Mouse (Mus musculus): ENCODE data around the gene Rreb1.

The Rreb1 gene

DNA sequence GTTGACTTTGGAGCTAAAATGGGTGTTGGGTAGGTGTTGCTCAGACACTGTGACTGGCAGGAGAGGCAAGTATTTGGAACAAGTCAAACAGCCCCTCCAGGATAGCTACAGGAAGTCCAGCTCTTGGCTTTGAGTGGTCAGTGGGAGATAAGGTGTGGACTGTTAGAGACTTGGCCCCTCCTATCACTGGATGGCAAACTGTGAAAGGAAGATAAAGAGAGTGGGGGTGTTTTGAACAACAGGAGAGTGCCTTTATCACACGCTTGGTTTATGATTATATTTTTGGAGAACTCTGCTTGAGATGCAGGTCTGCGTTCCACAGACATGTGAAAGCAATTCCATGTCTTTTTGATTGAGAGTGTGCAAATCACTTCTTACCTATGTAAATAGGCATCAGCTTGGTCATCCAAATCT is 100.7 kb downstream of the Rreb1 start:
- no peak for DNase-seq

DNA sequence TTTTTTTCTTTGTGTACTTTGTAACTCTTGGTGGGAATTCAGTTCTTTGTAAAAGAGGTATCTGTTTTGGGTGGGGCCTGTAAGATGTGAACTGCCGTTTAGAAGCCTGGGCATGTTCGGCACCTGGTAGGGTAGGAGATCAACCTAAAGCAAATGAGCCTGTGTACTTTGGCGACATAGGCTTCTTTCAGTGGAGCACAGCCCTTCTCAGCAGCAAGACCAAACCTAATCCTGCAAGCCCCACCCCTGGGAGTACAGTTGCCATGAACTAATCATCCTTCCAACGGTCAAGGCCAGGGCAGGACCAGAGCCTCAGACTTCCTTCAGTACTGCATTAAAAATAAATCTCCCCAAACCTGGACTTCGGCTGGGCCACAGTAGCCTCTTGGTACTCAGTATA is 101.4 kb downstream of the Rreb1 start:
- no peak for DNase-seq

GRCm38 (mm10) chr13:37880035-37880434 is 101.8 kb downstream of the Rreb1 start:
- no peak for DNase-seq

- no peak for DNase-seq
These were observed 102.5 kb downstream of the Rreb1 start for GRCm38 (mm10) chr13:37880581-37881130.

DNA sequence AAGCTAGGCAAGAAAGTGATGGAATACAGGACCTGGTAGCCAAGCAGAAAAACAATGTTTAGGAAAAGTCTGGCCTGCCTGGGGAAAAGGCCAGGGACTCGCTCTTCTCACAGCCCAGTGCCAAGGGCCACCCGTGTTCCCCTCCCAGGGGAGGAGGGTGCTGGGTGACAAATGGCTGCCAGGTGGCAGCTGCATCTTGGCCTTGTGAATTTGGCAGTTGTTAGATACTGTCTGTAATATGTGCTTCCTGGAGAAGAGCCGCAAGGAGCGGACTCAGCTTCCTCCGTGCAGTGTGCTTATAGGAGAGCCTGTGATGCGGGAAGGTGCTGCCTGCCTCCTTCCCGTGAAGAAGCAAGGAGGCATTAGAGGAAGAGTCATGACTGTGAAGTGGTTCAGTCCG is 104.3 kb downstream of the Rreb1 start:
- DNase-seq, result no peak

DNA sequence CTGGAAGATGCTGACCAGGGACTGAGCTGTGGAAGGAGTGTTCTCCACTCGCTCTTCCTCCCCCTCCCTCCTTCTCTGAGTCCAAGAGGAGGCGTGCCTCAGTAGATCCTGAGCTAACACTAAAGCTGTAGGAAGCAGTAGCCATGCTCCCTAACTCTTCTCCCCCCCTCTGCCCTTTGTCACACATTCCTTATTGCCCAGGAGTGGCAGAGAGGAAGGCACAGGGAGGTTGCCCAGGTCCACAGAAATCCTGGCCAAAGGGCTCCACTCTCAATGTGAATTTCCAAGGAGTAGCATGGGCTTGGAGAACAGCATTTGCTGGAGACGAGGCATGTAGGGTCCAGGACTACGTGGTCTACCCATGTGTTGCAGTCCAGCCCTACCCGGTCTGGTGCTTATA is 104.8 kb downstream of the Rreb1 start:
- no peak for DNase-seq

DNA sequence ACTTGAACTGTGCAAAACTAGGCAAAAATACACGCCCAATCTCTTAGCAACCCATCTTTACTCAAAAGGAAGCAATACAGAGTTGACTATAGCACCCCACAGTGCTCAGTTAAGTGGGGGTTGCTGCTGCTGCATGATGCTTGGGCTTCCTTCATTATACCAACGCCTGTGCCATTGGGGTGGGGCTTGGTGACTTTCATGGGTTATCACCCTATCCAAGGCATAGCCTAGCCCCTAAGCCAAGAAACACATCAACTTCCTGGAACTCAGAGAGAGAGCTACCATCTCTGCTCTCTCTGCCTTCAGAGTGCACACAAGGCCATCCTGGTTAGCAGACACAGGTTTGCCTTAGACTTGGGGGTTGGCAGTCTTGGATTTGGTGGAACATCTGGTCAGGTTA is 107.2 kb downstream of the Rreb1 start:
- DNase-seq, result no peak

- DNase-seq, result no peak
These were observed 107.8 kb downstream of the Rreb1 start for GRCm38 (mm10) chr13:37886024-37886423.

- DNase-seq, result no peak
These were observed 116.6 kb downstream of the Rreb1 start for GRCm38 (mm10) chr13:37894756-37895155.

DNA sequence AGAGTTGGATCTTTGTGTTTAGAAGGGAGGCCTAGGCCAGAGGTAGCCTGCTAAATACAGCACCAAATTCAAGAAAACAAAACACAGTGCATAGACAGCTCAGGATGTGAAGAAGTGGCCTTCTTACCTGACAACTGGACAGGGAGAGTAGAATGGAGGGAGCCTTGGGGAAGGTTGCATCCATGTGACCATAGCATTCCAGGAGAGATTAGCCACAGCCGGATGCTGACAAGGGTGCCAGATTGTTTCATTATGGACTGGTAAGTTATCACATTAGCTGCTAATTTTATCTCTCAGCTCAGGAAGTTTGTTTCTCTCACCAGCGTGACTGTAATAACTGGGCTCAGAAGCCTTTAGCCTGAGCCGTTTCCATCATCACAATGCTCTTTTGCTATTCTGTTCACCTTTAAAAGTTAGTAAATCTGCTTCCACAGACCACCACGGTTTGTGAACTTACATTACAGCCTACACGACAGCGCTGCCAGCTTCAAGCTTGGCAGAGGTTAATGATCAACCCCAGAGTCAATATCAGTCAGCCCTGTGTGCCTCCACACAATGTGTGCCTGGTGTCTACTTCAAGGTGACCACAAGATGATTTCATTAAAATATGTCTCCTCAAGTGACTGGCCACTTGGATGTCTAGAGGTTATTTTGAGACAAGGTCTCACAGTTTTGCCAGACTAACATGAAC is 117.5 kb downstream of the Rreb1 start:
- peak; percentile 65 to 73 for DNase-seq

GRCm38 (mm10) chr13:37896423-37896822 is 118.2 kb downstream of the Rreb1 start:
- DNase-seq, result no peak

GRCm38 (mm10) chr13:37898772-37899171 is 120.6 kb downstream of the Rreb1 start:
- no peak for DNase-seq

- DNase-seq, result no peak
These were observed 124.8 kb downstream of the Rreb1 start for GRCm38 (mm10) chr13:37903036-37903435.

GRCm38 (mm10) chr13:37903476-37903875 is 125.3 kb downstream of the Rreb1 start:
- peak in 1 of 2 experiments; percentile 54 for DNase-seq

GRCm38 (mm10) chr13:37904436-37904835 is 126.2 kb downstream of the Rreb1 start:
- no peak for DNase-seq

DNA sequence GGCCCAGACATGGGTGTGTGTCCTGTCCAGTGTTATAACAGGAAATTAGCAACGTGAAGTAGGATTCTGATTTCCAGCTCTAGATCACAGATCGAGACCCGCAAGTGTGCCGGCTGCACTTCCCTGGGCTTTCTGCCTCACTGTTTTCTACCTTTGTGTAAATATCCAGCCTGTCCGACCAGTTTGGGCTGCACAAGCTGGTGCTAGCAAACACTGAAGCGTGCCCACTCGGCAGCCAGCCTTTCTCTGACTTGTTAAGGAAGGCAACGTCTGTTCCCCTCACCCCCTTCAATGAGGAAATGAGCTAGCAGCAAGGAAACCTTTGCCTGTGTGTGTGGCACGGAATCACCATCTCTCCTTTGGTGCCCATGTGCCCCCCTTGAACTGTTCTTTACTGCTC is 129.9 kb downstream of the Rreb1 start:
- DNase-seq, result peak; percentile 43 to 57

DNA sequence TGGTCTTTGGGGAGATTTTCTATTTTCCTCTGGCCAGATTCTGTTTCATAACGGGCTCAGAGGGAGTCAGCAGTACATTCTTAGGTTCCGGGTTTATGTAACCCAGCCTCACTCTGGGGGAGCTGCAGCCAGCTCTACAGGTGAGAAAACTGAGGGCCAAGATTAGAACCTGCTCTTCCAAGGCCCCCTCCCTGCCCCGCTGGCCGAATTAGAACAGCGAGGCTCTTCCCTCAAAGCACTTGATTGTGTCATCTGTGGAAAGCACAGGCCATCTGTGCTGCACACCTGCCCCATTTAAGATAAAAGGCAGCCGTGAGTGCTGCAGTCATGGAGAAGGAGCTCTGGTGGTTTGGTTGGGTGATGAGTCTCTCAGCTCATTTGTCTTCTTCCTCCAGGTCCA is 130.3 kb downstream of the Rreb1 start:
- DNase-seq, result peak in 1 of 2 experiments; percentile 29

DNA sequence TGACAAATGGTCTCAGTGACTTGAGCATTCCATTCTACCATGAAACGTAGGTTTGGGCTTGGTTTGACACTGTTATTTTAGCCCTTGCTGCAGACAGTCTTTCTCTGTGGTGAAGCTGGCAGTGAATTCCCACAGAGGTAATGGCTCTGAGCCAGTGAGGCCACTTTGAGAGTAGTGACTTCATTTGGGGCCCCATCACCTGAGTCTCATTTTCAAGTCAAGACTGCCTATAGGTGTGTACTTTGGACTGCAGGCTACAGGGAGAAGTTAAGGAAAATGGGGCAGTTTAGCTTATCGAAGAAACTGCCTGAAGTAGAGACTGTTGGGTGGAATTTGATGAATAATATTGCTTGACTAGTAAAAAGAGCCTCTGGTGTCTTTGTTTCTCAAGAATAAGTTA is 131.0 kb downstream of the Rreb1 start:
- no peak for DNase-seq

- DNase-seq, result no peak
These were observed 133.8 kb downstream of the Rreb1 start for GRCm38 (mm10) chr13:37912011-37912410.

DNA sequence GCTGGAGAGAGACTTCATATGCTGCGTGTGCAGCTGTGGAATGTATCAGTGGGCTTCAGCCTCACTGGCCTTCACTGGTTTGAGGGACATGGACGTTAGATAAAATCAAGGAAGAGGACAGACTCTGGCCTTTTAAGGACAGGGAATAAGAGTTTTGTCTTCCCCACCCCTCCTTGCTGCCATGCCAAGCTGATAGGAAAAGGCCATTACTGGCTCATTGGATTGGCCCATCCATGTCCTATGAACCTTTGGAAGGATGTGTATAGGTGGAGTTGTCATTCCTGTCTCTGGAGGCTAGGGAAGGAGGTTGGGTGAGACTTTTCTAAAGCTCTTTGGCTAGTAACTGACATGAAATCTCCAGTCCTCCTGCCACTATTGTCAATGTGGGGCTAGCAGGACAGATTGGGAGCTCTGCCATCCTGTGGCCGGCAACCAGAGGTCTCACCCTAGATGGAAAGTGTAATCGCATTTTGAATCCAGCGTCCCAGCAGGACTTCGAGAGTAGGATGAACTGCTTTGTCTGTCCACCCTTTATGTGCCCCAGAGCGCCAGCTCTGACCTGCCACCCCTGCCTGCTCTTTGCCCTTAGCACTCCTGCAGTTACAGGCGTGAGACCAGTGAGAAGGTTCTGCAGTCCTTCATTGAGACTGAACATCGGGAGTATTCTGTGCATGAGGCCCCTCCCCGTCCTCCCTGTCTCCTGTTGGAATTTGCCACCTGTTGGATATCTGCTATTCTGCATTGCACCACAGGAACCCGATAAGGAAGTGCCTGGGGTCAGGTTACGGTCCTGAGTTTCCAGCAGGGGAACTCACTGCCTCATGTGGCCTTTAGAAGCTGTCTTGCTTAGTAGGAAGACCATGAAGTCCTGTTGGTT is 134.6 kb downstream of the Rreb1 start:
- DNase-seq, result peak in 1 of 2 experiments; percentile 26

DNA sequence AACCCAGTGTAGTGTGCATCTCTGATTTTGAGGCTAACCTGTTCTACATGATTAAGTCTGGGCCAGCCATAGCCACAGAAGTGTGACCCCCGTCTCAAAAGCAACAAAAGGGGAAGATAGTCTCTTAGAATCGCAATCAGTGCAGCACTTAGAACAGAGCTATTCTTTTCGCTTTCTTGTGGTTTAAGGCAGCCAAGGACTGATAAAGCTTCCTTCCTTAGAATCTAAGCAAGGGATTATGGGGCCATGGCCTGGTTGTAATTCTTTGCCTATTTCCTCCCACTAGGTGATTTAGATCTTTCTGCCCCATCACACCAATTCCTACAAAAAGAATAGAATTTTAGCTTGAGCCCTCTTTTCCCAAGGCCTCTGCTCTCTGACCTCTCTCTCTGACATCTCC is 135.8 kb downstream of the Rreb1 start:
- DNase-seq, result no peak

DNA sequence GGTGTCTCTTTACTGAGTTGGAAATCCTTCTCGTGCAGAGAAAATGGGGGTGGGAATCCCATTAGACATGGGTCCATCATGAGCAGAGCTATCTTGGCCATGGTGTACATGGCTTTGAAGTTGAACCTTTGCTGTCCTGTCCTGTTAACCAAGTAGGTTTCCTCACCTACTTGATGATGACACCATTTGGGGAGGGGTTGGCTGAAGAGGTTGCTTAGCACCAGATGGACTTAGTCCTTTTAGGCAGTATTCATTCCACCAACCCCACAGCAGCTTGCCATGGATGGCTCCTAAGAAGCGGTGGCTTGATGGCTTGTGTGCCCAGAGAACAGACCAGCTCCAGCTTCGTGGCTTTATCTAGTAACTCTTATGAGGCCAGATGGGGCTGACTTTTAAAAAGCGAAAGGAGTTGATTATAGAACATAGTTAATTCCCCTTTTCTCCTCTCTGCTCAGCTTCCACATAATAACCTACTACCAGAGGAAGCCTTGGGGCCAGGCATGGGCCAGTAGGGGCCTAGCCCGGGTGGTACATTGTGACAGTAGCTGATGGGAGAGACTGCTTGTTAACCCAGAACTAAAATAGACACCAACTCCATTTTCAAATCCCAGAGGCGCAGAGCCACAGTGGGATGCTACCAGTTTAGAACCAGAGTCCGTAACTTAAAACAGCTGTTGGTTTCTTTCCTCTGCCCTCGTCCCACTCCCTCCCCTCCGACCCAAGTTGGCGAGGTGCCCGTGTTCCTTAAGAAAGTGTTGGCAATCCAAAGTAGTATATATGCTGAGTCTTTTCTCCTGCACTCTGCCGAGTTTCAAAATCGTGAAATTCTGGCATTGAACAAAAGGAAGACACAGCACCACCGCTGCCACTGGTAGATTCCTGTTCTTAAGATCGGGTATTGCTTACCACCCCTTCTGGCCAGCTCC is 140.4 kb downstream of the Rreb1 start:
- DNase-seq, result peak; percentile 56 to 60
